In the genomic region with DNA sequence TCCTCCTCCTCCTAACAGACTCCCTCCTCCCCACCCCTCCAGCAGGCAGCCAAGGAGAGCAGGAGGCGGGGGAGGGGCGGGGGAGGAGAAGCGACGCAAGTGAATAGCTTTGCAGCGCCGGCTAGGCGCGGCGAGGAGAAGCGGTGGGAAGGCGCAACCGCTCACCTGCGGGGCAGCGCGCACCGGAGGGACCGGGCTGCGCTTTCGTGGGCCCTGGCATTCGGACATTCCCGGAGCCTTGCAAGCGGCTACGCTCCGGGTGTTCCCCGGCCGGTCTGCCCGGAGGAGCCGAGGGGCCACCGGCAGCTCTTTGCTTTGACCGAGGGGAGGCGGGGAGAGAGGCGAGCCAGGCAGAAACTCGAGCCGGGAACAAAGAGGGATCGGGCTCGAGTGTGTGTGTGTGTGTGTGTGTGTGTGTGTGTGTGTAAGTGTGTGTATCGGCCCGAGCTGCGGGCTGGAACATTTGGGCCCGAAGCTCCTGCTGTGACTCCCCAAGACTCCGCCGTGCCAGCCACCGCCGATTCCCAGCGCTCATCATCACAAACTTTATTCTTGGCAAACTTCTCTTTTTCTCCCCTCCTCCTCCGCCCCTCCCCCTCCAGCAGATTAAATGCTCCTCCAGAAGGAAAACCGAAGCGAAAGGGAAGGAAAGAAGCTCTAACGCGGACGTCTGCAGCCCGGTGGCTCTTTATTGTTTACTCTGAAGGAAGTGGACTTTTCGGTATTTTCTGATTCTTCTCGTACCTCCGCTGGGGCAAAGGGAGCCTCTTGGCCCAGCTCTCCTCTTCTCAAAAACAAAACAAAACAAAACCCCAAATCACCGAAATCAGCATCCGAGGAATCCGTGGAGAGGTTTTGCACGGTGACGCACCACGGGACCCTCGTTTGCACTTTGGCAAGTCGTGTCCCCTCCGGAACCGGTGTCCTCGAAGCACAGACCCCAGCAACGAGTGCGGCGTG, we compare ENCODE assay signal across 8 mouse cellular contexts. TPM values are rescaled to one million over a fixed set of nuclear protein-coding genes. Genes with fewer than 3 reads are reported as not detected.
DNase-seq lines count a peak whose midpoint lies in the region; ATAC-seq and TF ChIP-seq lines count a peak whose summit lies in the region.

Lef1 (plus strand) TSS at position 281 of the 960 bp plus-strand sequence.

- DNase-seq in ovary, postnatal 10 days (ENCODE audit: low spot score), result peak; percentile 39
- DNase-seq in ovary, adult 18-20 months (ENCODE audit: low spot score), result no peak
- peak; percentile 83 for DNase-seq in adrenal gland, adult 2 months
- peak; percentile 61 for DNase-seq in forebrain, postnatal 0 days
- peak; percentile 63 for DNase-seq in kidney, postnatal 0 days (ENCODE audit: low spot score)
- peak; percentile 88 for DNase-seq in midbrain, embryonic 10.5 days (ENCODE audit: low spot score)
- peak; percentile 21 for DNase-seq in testis, postnatal 14 days (ENCODE audit: low spot score)

- H3K9me3 ChIP-seq in forebrain, postnatal 0 days (ENCODE audit: low read length), result no peaks in the 10 kb centered on the region
- no peaks in the 10 kb centered on the region for H3K9me3 ChIP-seq in kidney, postnatal 0 days (replicated peaks; ENCODE audit: low read length)
- H3K9me3 ChIP-seq in midbrain, embryonic 10.5 days (replicated peaks), result no peaks in the 10 kb centered on the region

- H3K9ac ChIP-seq in forebrain, postnatal 0 days, result peak within 1 kb of the TSS; percentile 39
- H3K9ac ChIP-seq in kidney, postnatal 0 days (ENCODE audit: low read depth, low read length), result peak within 1 kb of the TSS; percentile 58

- H3K36me3 ChIP-seq in forebrain, postnatal 0 days (ENCODE audit: insufficient read depth), result no peaks in the 10 kb centered on the region
- no peaks in the 10 kb centered on the region for H3K36me3 ChIP-seq in kidney, postnatal 0 days (ENCODE audit: insufficient read depth, low read length)
- peaks cover 16% of the 10 kb centered on the region for H3K36me3 ChIP-seq in midbrain, embryonic 10.5 days

- H3K4me1 ChIP-seq in forebrain, postnatal 0 days (ENCODE audit: insufficient read depth), result peaks cover 19% of the 10 kb centered on the region
- H3K4me1 ChIP-seq in kidney, postnatal 0 days (replicated peaks; ENCODE audit: insufficient read depth, low read length), result peaks cover 33% of the 10 kb centered on the region
- peaks cover 82% of the 10 kb centered on the region for H3K4me1 ChIP-seq in midbrain, embryonic 10.5 days

- no peak within 1 kb of the TSS for H3K27ac ChIP-seq in forebrain, postnatal 0 days (ENCODE audit: low read depth, low read length)
- peak within 1 kb of the TSS; percentile 44; the same call in 1 of the 2 replicates for H3K27ac ChIP-seq in kidney, postnatal 0 days
- H3K27ac ChIP-seq in midbrain, embryonic 10.5 days (replicated peaks), result peak within 1 kb of the TSS; percentile 98

- TF ChIP-seq CTCF in forebrain, postnatal 0 days (IDR thresholded peaks at IDR 0.05; ENCODE audit: low read depth), result no peak
- no peak for TF ChIP-seq CTCF in kidney, postnatal 0 days (IDR thresholded peaks at IDR 0.05; ENCODE audit: low read depth)

- peak; percentile 32 for ATAC-seq in forebrain, postnatal 0 days
- ATAC-seq in kidney, postnatal 0 days (replicated peaks; ENCODE audit: low FRiP score, low read depth), result peak; percentile 34; the same call in 1 of the 2 replicates
- no peak for ATAC-seq in erythroid progenitor cell, adult 5-6 weeks (replicated peaks; ENCODE audit: low FRiP score, poor library complexity, severe bottlenecking)

- H3K27me3 ChIP-seq in forebrain, postnatal 0 days (ENCODE audit: insufficient read depth, low read length), result peaks cover 30% of the 10 kb centered on the region
- peaks cover 41% of the 10 kb centered on the region for H3K27me3 ChIP-seq in kidney, postnatal 0 days (ENCODE audit: insufficient read depth, low read length)
- H3K27me3 ChIP-seq in midbrain, embryonic 10.5 days (ENCODE audit: low read depth, poor library complexity, severe bottlenecking), result peaks cover 42% of the 10 kb centered on the region

- peak within 1 kb of the TSS; percentile 46 for H3K4me3 ChIP-seq in forebrain, postnatal 0 days (ENCODE audit: low read depth, low read length)
- peak within 1 kb of the TSS; percentile 48 for H3K4me3 ChIP-seq in kidney, postnatal 0 days (replicated peaks; ENCODE audit: low read depth, low read length)
- H3K4me3 ChIP-seq in midbrain, embryonic 10.5 days, result peak within 1 kb of the TSS; percentile 94

- peak within 1 kb of the TSS; percentile 76 for H3K4me2 ChIP-seq in forebrain, postnatal 0 days (ENCODE audit: low read depth)
- H3K4me2 ChIP-seq in kidney, postnatal 0 days (ENCODE audit: low read length), result peak within 1 kb of the TSS; percentile 92

- WGBS in forebrain, postnatal 0 days, result 0% methylated on average over 66 of the region's 69 CpGs
- WGBS in kidney, postnatal 0 days, result under 1% methylated on average over 65 of the region's 69 CpGs
- under 1% methylated on average over 67 of the region's 69 CpGs for WGBS in midbrain, embryonic 10.5 days

RNA-seq across cellular contexts. Expression of gene Lef1, which starts in this region (rescaled TPM):
- total RNA-seq in adrenal gland, adult 2 months (2021), result 10 to 100 TPM in 1 of 2 experiments, 1 to 10 TPM in 1; 10.0 to 11.7 TPM
- polyA plus RNA-seq in adrenal gland, adult 2 months (2012; rRNA removed), result 9.6 and 10.9 TPM in 2 replicates
- total RNA-seq in forebrain, postnatal 0 days (2014; rRNA removed), result 6.6 and 12.1 TPM in 2 replicates
- polyA plus RNA-seq in forebrain, postnatal 0 days (2015; fragmentation: Nextera tagmentation; extraction: Ambion mirVana), result 9.3 and 15.3 TPM in 2 replicates
- polyA plus RNA-seq in kidney, postnatal 0 days (2015; fragmentation: Nextera tagmentation; extraction: Ambion mirVana), result 16.2 and 17.8 TPM in 2 replicates
- polyA plus RNA-seq in midbrain, embryonic 10.5 days (2016; fragmentation: Nextera tagmentation; extraction: Ambion mirVana), result 58.4 and 60.6 TPM in 2 replicates
- 9.2 and 15.5 TPM in 2 replicates for total RNA-seq in erythroid progenitor cell, adult 5-6 weeks (2015; ENCODE audit: low replicate concordance)
- total RNA-seq in erythroid progenitor cell, adult 5-6 weeks (2017; ENCODE audit: low replicate concordance), result 4.6 and 14.1 TPM in 2 replicates
